Mouse (Mus musculus) liver, embryonic 14.5 days (tissue): ENCODE data around the gene Dazap1. TPM values are rescaled to one million over a fixed set of nuclear protein-coding genes. Genes with fewer than 3 reads are reported as not detected.

ENCODE experiments used
- ATAC-seq: fragments of 200-750 bp; cut with Nextera tagmentation; 2 replicates; pipeline ENCODE4 v1.8.0; 2017; ENCODE audit warnings: moderate number of reproducible peaks, mild to moderate bottlenecking, moderate library complexity; ENCODE audit not compliant: insufficient read depth
- DNase-seq, 3 experiments: peaks; one replicate each; pipeline ENCODE4 v3.0.0-alpha.2; 2012 to 2013; ENCODE audit warnings: low read depth in 3 of 3, low spot score in 3 of 3
- H3K27ac ChIP-seq: fragments of 300-500 bp; sonication (generic); 2 replicates; pipeline ENCODE4 v1.5.1; 2014; ENCODE audit warnings: moderate library complexity, mild to moderate bottlenecking, control low read depth, inconsistent platforms
- H3K27me3 ChIP-seq: fragments of 300-500 bp; sonication (generic); 2 replicates; pipeline ENCODE4 v1.6.1; 2014; ENCODE audit warnings: mild to moderate bottlenecking, low read length, moderate library complexity; ENCODE audit not compliant: control insufficient read depth, insufficient read depth
- H3K36me3 ChIP-seq: fragments of 300-500 bp; sonication (generic); replicated peaks from 2 replicates; pipeline ENCODE4 v1.6.1; 2014; ENCODE audit warnings: low read depth; ENCODE audit not compliant: control insufficient read depth, insufficient read depth
- H3K4me1 ChIP-seq, 2 experiments: fragments of 200-500 bp in 1 of 2; fragments of 300-500 bp in 1 of 2; sonication (generic) in 1 of 2; replicated peaks; 2 replicates each; pipeline ENCODE4 v1.6.1; 2012 to 2014; ENCODE audit warnings: antibody characterized with exemption in 1 of 2, inconsistent platforms in 1 of 2, low read length in 1 of 2; ENCODE audit not compliant: control insufficient read depth in 2 of 2, insufficient read depth in 2 of 2
- H3K4me2 ChIP-seq: fragments of 300-500 bp; sonication (generic); 2 replicates; pipeline ENCODE4 v1.6.1; 2014; ENCODE audit warnings: low read depth, mild to moderate bottlenecking, control low read depth, moderate library complexity
- H3K4me3 ChIP-seq, 2 experiments: fragments of 200-500 bp in 1 of 2; fragments of 300-500 bp in 1 of 2; sonication (generic) in 1 of 2; 2 replicates each; pipeline ENCODE4 v1.5.1; 2012 to 2014; ENCODE audit warnings: low read depth in 2 of 2, low read length in 2 of 2, mild to moderate bottlenecking in 2 of 2, control low read depth in 1 of 2, inconsistent platforms in 1 of 2, moderate library complexity in 1 of 2; ENCODE audit not compliant: insufficient read depth in 1 of 2
- H3K9ac ChIP-seq: fragments of 300-500 bp; sonication (generic); replicated peaks from 2 replicates; pipeline ENCODE4 v1.6.1; 2014; ENCODE audit warnings: mild to moderate bottlenecking, control low read depth, moderate library complexity
- H3K9me3 ChIP-seq: fragments of 300-500 bp; sonication (generic); 2 replicates; pipeline ENCODE4 v1.6.1; 2016; ENCODE audit warnings: low read length, mixed read lengths; ENCODE audit not compliant: control insufficient read depth
- CTCF ChIP-seq: IDR thresholded peaks from 2 replicates; pipeline ENCODE4 v1.5.1; 2016; ENCODE audit warnings: antibody characterized with exemption, low read depth, control low read depth
- EP300 ChIP-seq: IDR thresholded peaks from 2 replicates; pipeline ENCODE4 v1.6.1; 2016; ENCODE audit warnings: antibody characterized with exemption, low read depth
- WGBS: fragments of 180-500 bp; shearing (Covaris S2); extraction: QIAGEN DNeasy Blood & Tissue Kit; methylation state at CpG from one replicate; pipeline ENCODE4 v1.1.7; 2014; ENCODE audit not compliant: insufficient replicate concordance; 5-methylcytosine and 5-hydroxymethylcytosine counted together
- polyA plus RNA-seq, 2 experiments: library from polyadenylated mRNA; depleted of rRNA in 1 of 2; stranded (reverse) in 1 of 2; unstranded in 1 of 2; fragments of >200 nt; fragmentation: Nextera tagmentation in 1 of 2; extraction: Ambion mirVana in 1 of 2; gene quantifications; 2 replicates each; pipeline versions ENCODE4 v1.2.1 to v1.2.3; 2012 to 2014

Dazap1 gene
- polyA plus RNA-seq, 2 experiments: 20.4 to 75.9 TPM

- Histone ChIP-seq H3K9me3 (no peaks in the 10 kb centered on the region), H3K4me2 (no peak overlapping the region), H3K4me1 (peaks cover 2 to 12% of the 10 kb centered on the region in 2 experiments; a peak in 2 of 4 replicates), H3K36me3 (peaks cover 10% of the 10 kb centered on the region), H3K9ac (no peak overlapping the region), H3K4me3 (no peak overlapping the region), H3K27ac (no peak overlapping the region), H3K27me3 (peaks cover 59% of the 10 kb centered on the region)
- no peak for ATAC-seq
- WGBS: 7% methylated on average over 26 of the region's 26 CpGs
- DNase-seq: no peak
- TF ChIP-seq EP300 (no peak), CTCF (no peak)
These were observed 37.4 kb downstream of the Dazap1 start for GRCm38 (mm10) chr10:80298571-80299281.

GRCm38 (mm10) chr10:80299301-80299700 is 38.0 kb downstream of the Dazap1 start:
- no peak overlapping the region for H3K4me2 ChIP-seq
- H3K9me3 ChIP-seq: no peaks in the 10 kb centered on the region
- H3K27me3 ChIP-seq: peaks cover 65% of the 10 kb centered on the region
- no peak overlapping the region for H3K9ac ChIP-seq
- WGBS: 9% methylated on average over 15 of the region's 15 CpGs
- TF ChIP-seq CTCF: no peak
- TF ChIP-seq EP300: no peak
- no peak overlapping the region for H3K27ac ChIP-seq
- H3K4me1 ChIP-seq: peaks cover 2 to 9% of the 10 kb centered on the region in 2 experiments; a peak in 2 of 4 replicates
- no peak for DNase-seq
- peaks cover 7% of the 10 kb centered on the region for H3K36me3 ChIP-seq
- H3K4me3 ChIP-seq: no peak overlapping the region
- no peak for ATAC-seq

- Histone ChIP-seq H3K9me3 (no peaks in the 10 kb centered on the region), H3K4me2 (no peak overlapping the region), H3K27me3 (peaks cover 70% of the 10 kb centered on the region), H3K4me3 (no peak overlapping the region), H3K27ac (no peak overlapping the region), H3K9ac (no peak overlapping the region), H3K36me3 (peaks cover 2% of the 10 kb centered on the region), H3K4me1 (peaks cover 2 to 5% of the 10 kb centered on the region in 2 experiments; a peak in 2 of 4 replicates)
- DNase-seq (no peak), ATAC-seq (no peak)
- 40% methylated on average over 10 of the region's 10 CpGs for WGBS
- TF ChIP-seq EP300 (no peak), CTCF (no peak)
These were observed 38.5 kb downstream of the Dazap1 start for GRCm38 (mm10) chr10:80299824-80300223.

GRCm38 (mm10) chr10:80300672-80301181 is 39.4 kb downstream of the Dazap1 start:
- H3K27me3 ChIP-seq: peaks cover 79% of the 10 kb centered on the region

GRCm38 (mm10) chr10:80301256-80302081 is 40.2 kb downstream of the Dazap1 start:
- ATAC-seq (no peak), DNase-seq (no peak)
- Histone ChIP-seq H3K36me3 (no peaks in the 10 kb centered on the region), H3K4me3 (no peak overlapping the region), H3K9me3 (no peaks in the 10 kb centered on the region), H3K4me1 (no peaks in the 10 kb centered on the region), H3K27ac (no peak overlapping the region), H3K27me3 (peaks cover 83% of the 10 kb centered on the region), H3K4me2 (no peak overlapping the region), H3K9ac (no peak overlapping the region)
- WGBS: 55% methylated on average over 10 of the region's 10 CpGs
- TF ChIP-seq EP300 (no peak), CTCF (no peak)

More at GRCm38 (mm10) chr10:80300672-80301181, 39.4 kb downstream of the Dazap1 start:
- Histone ChIP-seq H3K27ac (no peak overlapping the region), H3K9me3 (no peaks in the 10 kb centered on the region), H3K36me3 (no peaks in the 10 kb centered on the region), H3K4me3 (no peak overlapping the region), H3K4me2 (no peak overlapping the region), H3K4me1 (peaks cover 2 to 4% of the 10 kb centered on the region in 2 experiments; a peak in 2 of 4 replicates), H3K9ac (no peak overlapping the region)
- TF ChIP-seq EP300 (no peak), CTCF (no peak)
- 28% methylated on average over 11 of the region's 11 CpGs for WGBS
- no peak for DNase-seq
- ATAC-seq: no peak
